Mouse (Mus musculus) ovary, postnatal 36 days (tissue): ENCODE results near the gene Etv4.

Source experiments
- DNase-seq: peaks from one replicate; pipeline ENCODE4 v3.0.0; 2022; ENCODE audit warnings: low spot score, mixed read lengths

Gene Etv4

DNA sequence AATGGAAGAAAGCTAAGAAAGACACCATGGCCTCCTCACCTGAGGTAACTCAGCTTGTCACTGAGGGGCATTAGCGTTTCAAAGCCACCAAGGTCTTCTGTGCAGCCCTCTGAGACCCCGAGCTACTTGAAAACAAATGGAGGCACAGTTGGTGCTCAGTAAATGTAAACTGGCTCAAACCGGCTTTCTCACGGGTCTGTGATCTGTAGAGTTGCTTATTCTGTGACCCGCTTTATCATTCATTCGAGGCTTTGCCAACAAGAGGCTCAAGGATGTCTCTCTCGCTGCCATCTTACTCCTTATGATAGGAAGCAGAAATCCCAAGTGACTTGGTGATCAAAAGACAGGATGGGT, 658 bp upstream of the Etv4 start:
- no peak for DNase-seq

DNA sequence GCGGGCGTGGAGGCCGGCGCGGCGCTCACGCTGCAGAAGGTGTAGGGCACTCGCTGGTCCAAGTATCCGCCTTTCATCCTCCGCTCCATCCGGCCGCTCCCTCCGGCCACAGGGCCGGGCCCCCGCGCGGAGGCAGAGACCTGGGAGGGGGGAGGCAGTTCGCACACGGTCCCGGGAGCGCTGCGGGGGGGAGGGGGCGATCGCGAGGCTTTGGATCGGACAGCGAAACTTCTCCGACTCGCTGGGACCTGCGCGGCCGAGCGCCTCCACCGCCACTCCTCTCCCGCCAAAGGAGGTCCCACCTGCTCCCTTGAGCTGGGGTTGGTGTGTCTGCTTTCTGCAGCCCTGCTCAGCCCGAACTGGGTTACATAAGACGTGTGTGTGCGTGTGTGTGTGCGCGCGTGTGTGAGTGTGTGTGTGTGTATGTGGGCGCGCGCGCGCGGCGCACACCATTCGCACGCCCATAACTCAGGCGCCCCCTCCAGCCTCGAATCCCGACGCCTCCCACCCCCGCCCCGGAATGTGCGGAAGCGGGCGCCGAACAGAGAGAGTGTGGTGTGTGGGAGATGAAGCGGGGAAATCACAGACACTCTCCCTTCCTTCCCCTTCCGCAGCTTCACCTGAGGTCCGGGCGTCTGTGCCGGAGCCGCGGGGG, 556 bp downstream of the Etv4 start:
- DNase-seq, result no peak

GRCm38 (mm10) chr11:101784072-101784471, 1.1 kb downstream of the Etv4 start:
- DNase-seq, result no peak

- DNase-seq, result no peak
Observed at GRCm38 (mm10) chr11:101783584-101783983, 1.6 kb downstream of the Etv4 start.

GRCm38 (mm10) chr11:101783135-101783534, 2.0 kb downstream of the Etv4 start:
- DNase-seq, result no peak

- DNase-seq, result no peak
Observed at GRCm38 (mm10) chr11:101776846-101777245, 8.3 kb downstream of the Etv4 start.

DNA sequence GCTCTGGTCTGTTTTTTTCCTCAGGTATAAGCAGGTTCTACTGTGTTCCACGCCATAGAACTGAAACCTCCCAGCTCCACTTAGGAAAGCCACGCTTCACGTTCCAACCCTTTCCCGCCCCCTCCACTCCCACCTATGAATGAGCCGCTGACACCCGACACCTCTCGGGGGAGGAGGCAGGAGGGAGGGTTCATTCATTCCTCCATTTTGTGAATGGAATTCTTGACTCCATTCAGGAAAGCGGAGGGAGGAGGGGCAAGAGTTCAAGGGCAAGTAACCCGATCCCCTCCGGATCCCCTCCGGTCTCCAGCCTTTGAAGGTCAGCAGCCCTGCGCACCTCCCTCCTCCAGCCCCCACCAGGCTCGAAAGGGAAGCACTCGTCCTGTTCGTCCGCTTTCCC, 12.7 kb downstream of the Etv4 start:
- peak; percentile 49 for DNase-seq

GRCm38 (mm10) chr11:101772027-101772426, 13.1 kb downstream of the Etv4 start:
- no peak for DNase-seq

GRCm38 (mm10) chr11:101770266-101770665, 14.9 kb downstream of the Etv4 start:
- DNase-seq, result no peak

- DNase-seq, result no peak
Observed at GRCm38 (mm10) chr11:101768721-101769120, 16.4 kb downstream of the Etv4 start.

- DNase-seq, result no peak
Observed at GRCm38 (mm10) chr11:101767326-101767725, 17.8 kb downstream of the Etv4 start.

- DNase-seq, result no peak
Observed at GRCm38 (mm10) chr11:101764546-101764945, 20.6 kb downstream of the Etv4 start.

DNA sequence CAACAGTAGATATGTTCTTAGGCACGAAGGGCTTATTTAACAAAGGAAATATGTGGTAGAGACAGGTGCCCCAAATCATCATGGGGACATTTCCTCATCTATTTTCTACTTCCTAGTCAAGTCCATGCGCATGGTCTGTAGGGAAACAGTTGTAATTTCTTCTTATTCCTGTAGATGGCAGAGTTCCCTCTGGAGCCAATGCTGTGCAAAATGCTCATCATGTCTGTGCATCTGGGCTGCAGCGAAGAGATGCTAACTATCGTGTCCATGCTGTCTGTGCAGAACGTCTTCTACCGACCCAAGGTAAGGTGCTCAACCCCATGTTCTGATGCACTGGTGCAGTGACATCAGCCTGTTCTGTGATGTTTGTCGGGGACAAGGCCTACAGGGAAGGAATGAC, 21.4 kb downstream of the Etv4 start:
- DNase-seq, result no peak

- DNase-seq, result no peak
Observed at GRCm38 (mm10) chr11:101759530-101759929, 25.6 kb downstream of the Etv4 start.

DNA sequence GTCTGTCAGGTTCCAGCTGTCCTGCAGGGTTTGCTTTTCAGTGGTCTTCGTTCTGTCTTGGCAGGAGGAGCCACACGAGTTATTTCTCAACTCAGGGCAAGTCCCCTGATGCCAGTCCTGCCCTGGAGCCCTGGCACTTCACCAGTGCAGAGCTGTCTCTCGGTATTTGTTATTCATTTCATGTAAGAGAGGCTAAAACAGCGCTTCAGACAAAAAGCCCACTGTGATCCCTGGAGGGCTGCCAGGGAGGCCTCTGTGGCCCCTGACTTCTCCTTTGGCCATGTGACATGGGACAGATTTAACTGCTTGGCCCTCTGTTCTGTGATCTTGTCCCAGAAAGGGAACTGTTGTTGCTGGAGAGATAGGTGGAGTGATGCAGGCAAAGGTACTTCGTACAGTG, 26.7 kb downstream of the Etv4 start:
- no peak for DNase-seq

DNA sequence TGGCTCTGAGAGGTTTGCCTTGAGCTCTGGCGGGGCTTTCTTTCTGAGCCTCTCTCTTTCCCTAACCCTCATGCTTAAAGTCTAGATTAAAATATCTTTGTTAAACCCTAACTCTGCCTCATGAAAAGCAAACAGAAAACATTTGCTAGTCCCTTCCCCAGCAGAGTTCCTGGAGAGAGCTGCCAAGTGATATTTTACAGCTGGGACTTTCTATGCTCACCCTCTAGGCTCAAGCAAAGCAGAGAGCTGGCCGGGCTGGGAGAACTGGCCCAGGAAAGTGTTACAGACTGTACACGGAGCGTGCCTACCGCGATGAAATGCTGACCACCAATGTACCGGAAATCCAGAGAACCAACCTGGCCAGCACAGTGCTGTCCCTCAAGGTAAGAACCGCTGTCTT, 27.8 kb downstream of the Etv4 start:
- DNase-seq, result no peak

DNA sequence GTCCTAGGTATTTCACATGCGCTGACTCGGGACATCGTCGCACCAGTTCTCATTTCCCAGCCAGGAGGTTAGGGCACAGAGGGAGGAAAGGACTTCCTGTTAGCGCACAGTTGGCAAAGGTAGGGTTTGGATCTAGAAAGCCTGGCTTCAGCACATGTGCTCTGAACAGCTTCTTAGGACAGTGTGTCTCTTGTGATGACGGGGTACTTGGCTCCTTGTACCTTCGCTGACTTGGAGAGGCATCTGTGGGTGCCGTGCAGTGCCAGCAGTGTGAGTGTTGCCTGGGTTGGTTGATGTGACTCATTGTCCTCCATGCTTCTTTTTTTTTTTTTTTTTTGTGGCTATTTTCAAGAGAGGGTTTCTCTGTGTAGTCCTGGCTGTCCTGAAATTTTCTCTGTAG, 28.6 kb downstream of the Etv4 start:
- no peak for DNase-seq

DNA sequence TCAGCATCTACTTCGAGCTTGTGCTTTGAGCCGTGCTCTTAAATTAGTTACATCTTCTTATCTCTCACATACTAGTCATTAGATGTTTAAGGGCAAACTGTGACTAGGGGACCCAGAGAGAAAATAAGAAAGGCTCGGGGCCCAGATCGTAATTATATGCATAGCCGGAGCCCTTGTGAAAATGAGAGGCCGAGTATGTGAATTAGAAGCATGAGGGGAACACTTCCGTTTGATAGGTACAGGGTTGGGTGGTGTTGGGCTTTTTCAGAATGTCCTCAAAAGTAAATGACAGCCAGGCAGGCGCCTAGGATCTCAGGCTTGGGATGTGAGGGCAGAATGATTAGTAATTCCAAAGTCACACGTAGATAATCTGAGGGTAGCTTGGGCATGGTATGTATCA, 51.6 kb downstream of the Etv4 start:
- DNase-seq, result no peak

DNA sequence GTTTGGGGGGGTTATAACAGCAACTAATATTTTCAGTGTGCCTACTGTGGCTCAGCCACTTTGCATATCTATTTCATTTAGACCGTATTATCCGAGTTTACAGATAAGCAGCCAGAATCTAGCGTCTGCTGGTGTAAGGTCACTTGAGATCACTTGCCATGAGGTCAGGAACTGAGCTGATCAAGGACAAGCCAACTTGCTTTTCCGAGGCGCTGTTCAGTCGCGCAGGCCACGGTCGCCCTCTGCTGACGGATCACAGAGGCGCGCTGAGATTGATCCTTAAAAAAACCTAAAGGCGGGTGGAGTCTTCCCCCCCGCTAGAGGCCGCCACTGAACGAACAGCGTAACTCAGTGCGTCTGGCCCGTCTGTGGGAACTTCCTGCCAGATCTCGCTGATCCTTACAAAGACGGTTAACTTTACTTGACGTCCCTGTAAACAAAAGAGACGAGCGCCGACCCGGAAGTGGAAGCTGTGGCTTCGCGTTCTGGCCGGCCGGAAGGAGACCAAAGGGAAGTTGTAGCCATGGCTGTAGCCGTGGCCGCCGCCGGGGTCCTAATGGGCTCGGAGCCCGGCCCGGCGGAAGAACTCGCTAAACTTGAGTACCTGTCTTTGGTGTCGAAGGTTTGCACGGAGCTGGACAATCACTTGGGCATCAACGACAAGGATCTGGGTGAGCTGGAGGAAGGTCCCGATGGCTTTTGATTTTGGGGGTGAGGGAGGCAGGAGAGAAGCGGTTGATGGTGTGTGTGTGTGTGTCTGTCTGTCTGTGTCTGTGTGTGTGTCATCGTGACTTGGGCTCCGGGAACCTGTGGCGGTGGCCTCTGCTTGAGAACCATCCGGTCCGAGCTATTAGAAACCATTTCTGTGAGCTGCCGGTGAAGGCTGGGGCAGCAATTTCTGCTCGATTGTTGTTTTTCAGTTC, 52.4 kb downstream of the Etv4 start, which contains the start of gene Dhx8:
Gene Dhx8 (plus strand): TSS at position 402 of the 923 bp plus-strand sequence.
- DNase-seq, result peak; percentile 97

DNA sequence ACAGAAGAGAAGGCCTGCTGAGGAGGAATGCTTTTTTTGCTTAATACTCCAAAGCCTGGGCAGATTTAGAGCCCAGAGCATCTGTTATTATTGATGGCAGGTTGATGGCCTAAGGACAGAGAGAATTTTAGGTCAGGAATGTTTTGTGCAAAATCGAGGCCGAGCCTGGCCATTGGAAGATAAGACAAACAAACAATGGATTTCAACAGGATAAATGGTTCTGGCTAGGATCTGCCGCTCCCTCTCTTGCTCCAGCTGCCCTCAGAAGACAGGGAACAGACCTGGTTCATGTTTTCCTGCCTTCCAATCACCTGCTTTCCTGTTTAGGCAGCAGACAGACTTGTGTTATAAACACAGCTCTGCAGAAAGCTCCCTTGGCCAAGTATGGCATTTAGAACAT, 55.9 kb downstream of the Etv4 start:
- DNase-seq, result no peak

DNA sequence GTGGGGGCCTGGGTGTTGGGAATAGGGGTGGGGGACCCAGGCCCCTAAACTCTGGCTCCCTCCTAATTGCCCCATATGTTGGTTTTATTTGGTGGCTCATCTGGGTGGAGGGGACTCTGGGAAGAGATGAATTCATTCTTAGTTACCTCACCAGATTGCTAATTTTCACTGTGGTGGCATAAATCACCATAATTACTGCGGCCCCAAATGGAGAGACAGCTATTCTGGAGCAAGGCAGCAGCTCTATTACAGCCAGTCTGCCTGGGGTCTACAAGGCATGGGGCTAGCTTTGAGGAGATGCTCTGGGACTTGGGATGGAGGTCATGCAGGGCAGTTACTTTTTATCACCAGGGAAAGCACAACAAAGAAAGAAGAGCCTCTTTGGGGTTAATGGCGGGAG, 58.4 kb downstream of the Etv4 start:
- DNase-seq, result no peak

GRCm38 (mm10) chr11:101725043-101725442, 60.1 kb downstream of the Etv4 start:
- no peak for DNase-seq

DNA sequence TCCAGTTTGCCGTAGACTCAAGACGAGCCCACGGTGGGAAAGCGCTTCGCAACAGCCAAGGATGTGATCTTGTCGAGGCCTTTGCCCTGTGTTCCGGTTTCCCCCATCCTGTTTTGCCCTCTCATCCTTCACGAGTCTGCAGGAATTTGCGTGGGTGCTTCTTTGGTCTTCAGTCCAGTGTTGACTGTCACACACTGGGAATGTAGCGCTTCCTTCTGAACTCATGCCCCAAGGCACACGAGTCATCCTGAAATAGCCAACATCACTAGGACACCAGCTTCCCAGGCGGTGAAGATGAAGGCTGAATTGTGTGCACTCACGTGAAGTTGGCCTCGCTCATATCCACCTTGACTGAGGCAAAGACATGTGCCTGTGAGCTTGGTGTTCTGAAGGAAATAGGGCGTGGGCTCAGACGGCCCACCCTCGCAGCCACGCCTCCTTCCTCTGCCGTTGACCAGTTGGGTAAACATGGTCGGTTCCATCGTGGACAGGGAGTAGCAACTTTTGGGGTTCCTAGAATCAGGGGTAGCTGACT, 65.1 kb downstream of the Etv4 start:
- no peak for DNase-seq
